Mouse (Mus musculus) liver, embryonic 14.5 days (tissue): Measurements from ENCODE around the gene Gpr157.

ENCODE experiments used
- CTCF ChIP-seq: IDR thresholded peaks from 2 replicates; pipeline ENCODE4 v1.5.1; 2016; ENCODE audit warnings: antibody characterized with exemption, low read depth, control low read depth
- EP300 ChIP-seq: IDR thresholded peaks from 2 replicates; pipeline ENCODE4 v1.6.1; 2016; ENCODE audit warnings: antibody characterized with exemption, low read depth

- TF ChIP-seq EP300: no peak
- peak; percentile 83 for TF ChIP-seq CTCF
These were observed 4.9 kb downstream of the Gpr157 start for GRCm38 (mm10) chr4:150091887-150092582.
